Mouse (Mus musculus) R1 (cell line): Measurements from ENCODE around the gene Clcn6.

ENCODE experiments used
- DNase-seq: peaks from one replicate; pipeline ENCODE4 v3.0.0-alpha.2; 2018; ENCODE audit warnings: low read depth, low spot score

Clcn6 gene

GRCm38 (mm10) chr4:147985205-147986132, 53.2 kb downstream of the Clcn6 start, which contains the start of gene Nppb:
Gene Nppb (plus strand): TSS chr4:147985788.
- DNase-seq: peak; percentile 96

- DNase-seq: no peak
These were observed 59.2 kb downstream of the Clcn6 start for GRCm38 (mm10) chr4:147979441-147979860.

DNA sequence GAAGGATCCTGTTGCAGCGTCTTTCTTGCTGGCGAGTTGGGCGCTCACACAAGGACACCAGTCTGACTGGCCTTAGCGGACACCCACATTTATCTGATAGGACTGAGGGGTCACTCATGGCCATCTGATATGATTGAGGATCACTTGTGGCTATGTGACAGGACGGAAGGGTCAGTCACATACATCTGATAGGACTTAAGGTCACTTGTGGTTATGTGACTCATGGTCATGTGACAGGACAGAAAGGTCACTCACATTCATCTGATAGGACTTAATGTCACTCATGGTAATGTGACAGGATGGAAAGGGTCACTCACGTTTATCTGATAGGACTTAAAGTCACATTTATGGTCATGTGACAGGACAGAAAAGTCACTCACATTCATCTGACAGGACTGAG, 60.2 kb downstream of the Clcn6 start:
- DNase-seq: no peak

DNA sequence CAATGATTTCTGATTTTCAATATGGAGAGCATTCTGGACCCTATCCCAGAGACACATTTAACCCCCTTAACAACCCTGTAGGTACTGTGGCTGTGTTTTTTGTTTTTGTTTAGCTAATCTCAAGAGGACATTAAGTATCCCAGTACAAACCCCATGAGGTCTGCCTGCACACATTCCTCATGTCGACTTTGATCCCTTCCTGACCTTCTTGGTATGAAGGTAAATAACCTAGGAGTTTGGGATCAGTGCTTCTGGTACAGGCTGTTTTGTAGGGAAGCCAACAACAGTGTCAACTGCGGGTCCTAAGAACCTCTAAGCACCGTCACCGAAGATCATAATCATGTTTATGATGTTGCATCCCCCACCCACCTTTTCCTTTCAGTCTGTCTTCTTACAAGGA, 60.9 kb downstream of the Clcn6 start:
- no peak for DNase-seq

DNA sequence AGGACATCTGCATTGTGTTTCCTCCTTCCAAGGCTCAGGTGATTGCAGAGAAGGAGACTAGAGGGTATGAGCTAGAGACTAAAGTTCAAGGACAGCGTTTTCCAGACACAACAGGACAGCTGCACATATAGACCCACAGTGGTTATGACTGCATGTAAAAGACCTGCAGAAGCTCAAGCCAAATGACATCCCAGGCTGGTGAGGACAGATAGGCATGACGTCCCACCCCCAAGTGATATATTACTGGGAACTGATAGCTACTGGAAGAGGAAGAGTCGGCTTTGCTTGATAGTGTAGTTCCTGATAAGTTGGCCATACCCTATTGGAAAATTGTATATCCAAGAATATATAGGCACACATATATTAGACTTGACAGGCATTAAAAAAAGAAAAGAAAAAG, 62.4 kb downstream of the Clcn6 start:
- no peak for DNase-seq

GRCm38 (mm10) chr4:147969337-147969736, 69.3 kb downstream of the Clcn6 start:
- DNase-seq: no peak

DNA sequence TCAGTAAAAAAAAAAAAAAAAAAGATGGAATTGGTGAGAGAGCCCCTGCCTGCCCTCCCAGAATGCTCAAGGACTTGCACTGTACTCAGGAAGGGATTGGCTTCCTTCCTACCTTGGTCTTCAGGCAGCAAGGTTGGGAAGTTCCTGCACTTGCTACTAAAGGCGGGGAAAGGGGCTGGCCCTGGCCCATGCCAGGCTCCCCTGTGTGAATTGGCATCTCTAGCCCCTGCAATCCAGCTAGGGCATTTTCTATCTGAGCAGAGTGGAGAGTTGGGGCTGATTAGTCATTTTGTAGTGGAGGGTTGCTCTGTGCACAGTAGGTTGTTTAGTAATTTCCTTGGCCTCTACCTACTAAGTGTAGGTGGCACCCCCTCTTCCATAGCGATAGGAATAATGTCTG, 69.8 kb downstream of the Clcn6 start:
- DNase-seq: no peak

- DNase-seq: no peak
These were observed 72.9 kb downstream of the Clcn6 start for GRCm38 (mm10) chr4:147965712-147966111.

DNA sequence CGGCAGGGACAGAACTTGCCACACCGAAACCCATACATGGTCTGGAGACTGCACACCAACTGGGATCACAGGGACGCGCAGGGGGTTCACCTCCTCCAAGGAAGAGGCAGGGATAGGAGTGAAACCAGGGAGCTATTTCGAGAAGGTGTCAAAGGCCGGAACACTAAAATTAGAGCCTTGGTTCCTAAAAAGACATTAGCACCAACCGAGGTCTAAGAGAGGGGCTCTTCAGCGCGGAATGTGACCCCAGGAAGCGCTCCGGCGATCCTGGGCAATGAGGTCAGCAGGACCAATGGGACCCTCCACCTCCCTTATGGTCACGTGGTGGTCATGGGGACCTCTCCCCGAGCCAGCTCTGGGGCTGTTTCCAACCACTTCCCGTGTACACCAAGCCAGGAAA, 75.0 kb downstream of the Clcn6 start:
- no peak for DNase-seq

- peak; percentile 53 for DNase-seq
These were observed 75.8 kb downstream of the Clcn6 start for GRCm38 (mm10) chr4:147962781-147963180.

DNA sequence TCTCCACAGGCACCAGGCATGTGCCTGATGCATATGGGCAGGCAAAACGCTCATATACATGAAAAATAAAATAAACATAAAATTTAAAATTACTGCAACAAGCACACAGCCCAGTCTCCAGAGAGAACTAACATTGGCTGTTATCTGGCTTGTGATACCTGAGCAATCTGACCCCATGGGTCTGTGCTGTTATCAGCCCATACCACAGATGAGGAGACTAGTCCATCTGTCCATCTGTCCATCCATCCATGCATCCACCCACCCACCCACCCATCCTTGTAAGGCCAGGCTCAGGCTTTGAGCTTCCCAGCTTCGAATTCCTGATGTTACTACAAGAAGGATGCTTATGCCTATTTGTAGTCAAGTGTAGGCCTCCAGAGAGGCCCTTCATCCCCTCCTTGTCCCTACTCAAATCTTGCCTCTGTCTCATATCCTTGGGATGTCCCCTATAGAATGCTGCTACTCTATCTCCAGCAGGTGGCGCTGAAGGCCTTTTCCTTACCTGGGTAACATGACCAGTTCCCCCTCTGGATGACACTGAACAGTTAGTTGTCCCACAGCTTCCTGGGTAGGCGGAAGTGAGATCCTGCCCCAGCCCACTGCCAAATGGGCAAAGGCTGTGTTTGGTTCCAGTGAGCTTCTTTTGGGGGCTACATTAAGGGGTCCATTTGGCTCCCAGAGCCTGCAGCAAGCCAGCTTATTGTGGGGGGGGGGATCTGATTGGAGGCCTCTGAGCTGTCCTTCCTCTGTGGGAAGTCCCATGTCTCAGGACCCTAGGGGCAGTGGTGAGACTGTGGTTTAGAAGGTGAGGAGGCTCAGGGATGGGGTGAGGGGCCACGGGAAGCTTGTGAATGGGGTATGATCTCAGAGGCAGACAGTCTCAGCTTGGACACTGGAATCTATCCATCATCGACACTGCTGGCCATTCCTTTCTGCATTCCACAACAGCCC, 78.5 kb downstream of the Clcn6 start:
- peak; percentile 92 for DNase-seq

DNA sequence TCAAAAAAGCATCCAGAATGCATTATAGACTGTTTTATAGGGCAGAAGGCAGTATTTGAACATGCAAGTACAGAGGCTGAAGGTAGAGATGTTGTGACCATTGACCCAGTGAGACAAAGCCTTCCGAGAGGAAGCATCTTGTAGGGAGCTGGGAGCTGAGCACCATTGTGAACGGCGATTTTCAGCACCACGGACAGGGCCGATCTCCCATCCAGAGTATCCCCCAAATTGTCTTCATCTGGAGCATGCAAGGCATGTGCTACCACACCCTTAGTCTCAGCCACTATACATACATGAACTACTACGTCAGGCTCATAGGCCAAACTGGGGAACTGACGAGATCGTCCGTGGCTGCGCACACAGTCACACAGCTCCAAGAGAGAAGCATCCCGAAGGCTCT, 81.5 kb downstream of the Clcn6 start:
- DNase-seq: peak; percentile 69
